Mouse (Mus musculus) forebrain, embryonic 15.5 days (tissue): Measurements from ENCODE around the gene Ing1. TPM values are rescaled to one million over a fixed set of nuclear protein-coding genes. Genes with fewer than 3 reads are reported as not detected.

Experiments used
- ATAC-seq: fragments of 200-750 bp; cut with Nextera tagmentation; replicated peaks from 2 replicates; pipeline ENCODE4 v1.8.0; 2017; ENCODE audit warnings: mild to moderate bottlenecking, moderate TSS enrichment, moderate library complexity
- H3K27ac ChIP-seq: fragments of 300-500 bp; sonication (generic); replicated peaks from 2 replicates; pipeline ENCODE4 v1.5.1; 2015; ENCODE audit warnings: mild to moderate bottlenecking, inconsistent platforms
- H3K27me3 ChIP-seq: fragments of 300-500 bp; sonication (generic); 2 replicates; pipeline ENCODE4 v1.6.1; 2015; ENCODE audit warnings: inconsistent platforms
- H3K36me3 ChIP-seq: fragments of 300-500 bp; sonication (generic); 2 replicates; pipeline ENCODE4 v1.6.1; 2015; ENCODE audit warnings: mild to moderate bottlenecking, inconsistent platforms
- H3K4me1 ChIP-seq: fragments of 300-500 bp; sonication (generic); 2 replicates; pipeline ENCODE4 v1.6.1; 2015; ENCODE audit warnings: inconsistent platforms
- H3K4me2 ChIP-seq: fragments of 300-500 bp; sonication (generic); replicated peaks from 2 replicates; pipeline ENCODE4 v1.6.1; 2015; ENCODE audit warnings: mild to moderate bottlenecking, inconsistent platforms
- H3K4me3 ChIP-seq: fragments of 300-500 bp; sonication (generic); 2 replicates; pipeline ENCODE4 v1.5.1; 2015; ENCODE audit warnings: mild to moderate bottlenecking, inconsistent platforms
- H3K9ac ChIP-seq: fragments of 300-500 bp; sonication (generic); replicated peaks from 2 replicates; pipeline ENCODE4 v1.6.1; 2015; ENCODE audit warnings: mild to moderate bottlenecking, inconsistent platforms
- H3K9me3 ChIP-seq: fragments of 300-500 bp; sonication (generic); 2 replicates; pipeline ENCODE4 v1.6.1; 2016; ENCODE audit warnings: inconsistent platforms
- WGBS: fragments of 180-500 bp; shearing (Covaris S2); methylation state at CpG from one replicate; pipeline ENCODE4 v1.1.7; 2015; ENCODE audit warnings: mixed read lengths; 5-methylcytosine and 5-hydroxymethylcytosine counted together
- polyA plus RNA-seq: library from polyadenylated mRNA; unstranded; fragments of >200 nt; fragmentation: Nextera tagmentation; extraction: Ambion mirVana; gene quantifications from 2 replicates; pipeline ENCODE4 v1.2.1, GENCODE M21; 2015

Gene Ing1
- polyA plus RNA-seq, 1 experiment from 2014 or later, result 55.5 TPM

DNA sequence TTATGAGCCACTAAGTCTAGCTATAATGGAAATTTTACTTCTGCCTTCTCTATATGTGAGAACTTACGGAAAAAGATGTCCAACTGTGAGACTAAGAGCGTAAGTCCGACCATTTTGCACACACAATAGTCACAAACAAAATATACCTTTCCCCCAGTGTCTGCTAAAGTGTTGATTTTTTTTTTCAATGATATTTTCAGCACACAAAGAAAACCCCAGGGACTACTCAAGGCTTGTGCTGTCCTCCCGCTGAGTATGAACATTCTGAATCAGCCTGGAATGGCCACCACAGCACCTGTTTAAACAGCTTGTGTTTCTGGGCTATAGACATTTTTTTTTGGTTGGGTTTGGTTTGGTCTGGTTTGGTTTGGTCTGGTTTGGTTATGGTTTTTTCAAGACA, 15.4 kb downstream of the Ing1 start:
- Histone ChIP-seq H3K27me3 (no peaks in the 10 kb centered on the region), H3K4me3 (no peak overlapping the region), H3K9ac (no peak overlapping the region), H3K9me3 (no peaks in the 10 kb centered on the region), H3K4me2 (no peak overlapping the region), H3K4me1 (no peaks in the 10 kb centered on the region), H3K36me3 (peaks cover 12% of the 10 kb centered on the region; the same call in 1 of the 2 replicates), H3K27ac (no peak overlapping the region)
- no peak for ATAC-seq
- WGBS, result 95% methylated on average over 4 of the region's 4 CpGs

GRCm38 (mm10) chr8:11571950-11572349, 16.6 kb downstream of the Ing1 start:
- H3K36me3 ChIP-seq, result peaks cover 7% of the 10 kb centered on the region; the same call in 1 of the 2 replicates
- no peak for ATAC-seq

GRCm38 (mm10) chr8:11572428-11572827, 17.1 kb downstream of the Ing1 start:
- WGBS, result 80% methylated on average over 6 of the region's 6 CpGs
- no peaks in the 10 kb centered on the region for H3K4me1 ChIP-seq
- no peak for ATAC-seq

More at GRCm38 (mm10) chr8:11571950-11572349, 16.6 kb downstream of the Ing1 start:
- H3K4me3 ChIP-seq, result no peak overlapping the region
- H3K9me3 ChIP-seq, result no peaks in the 10 kb centered on the region
- no peak overlapping the region for H3K4me2 ChIP-seq
- no peak overlapping the region for H3K27ac ChIP-seq
- H3K27me3 ChIP-seq, result no peaks in the 10 kb centered on the region
- H3K9ac ChIP-seq, result no peak overlapping the region
- no peaks in the 10 kb centered on the region for H3K4me1 ChIP-seq
- whole genome bisulfite sequencing, result 88% methylated on average over 10 of the region's 10 CpGs

GRCm38 (mm10) chr8:11574911-11575603, 19.7 kb downstream of the Ing1 start:
- WGBS, result 82% methylated on average over 9 of the region's 9 CpGs
- H3K9ac ChIP-seq, result no peak overlapping the region

More at GRCm38 (mm10) chr8:11572428-11572827, 17.1 kb downstream of the Ing1 start:
- H3K4me2 ChIP-seq, result no peak overlapping the region
- no peak overlapping the region for H3K27ac ChIP-seq
- no peaks in the 10 kb centered on the region for H3K27me3 ChIP-seq
- H3K9me3 ChIP-seq, result no peaks in the 10 kb centered on the region
- peaks cover 5% of the 10 kb centered on the region; the same call in 1 of the 2 replicates for H3K36me3 ChIP-seq
- H3K9ac ChIP-seq, result no peak overlapping the region
- H3K4me3 ChIP-seq, result no peak overlapping the region

DNA sequence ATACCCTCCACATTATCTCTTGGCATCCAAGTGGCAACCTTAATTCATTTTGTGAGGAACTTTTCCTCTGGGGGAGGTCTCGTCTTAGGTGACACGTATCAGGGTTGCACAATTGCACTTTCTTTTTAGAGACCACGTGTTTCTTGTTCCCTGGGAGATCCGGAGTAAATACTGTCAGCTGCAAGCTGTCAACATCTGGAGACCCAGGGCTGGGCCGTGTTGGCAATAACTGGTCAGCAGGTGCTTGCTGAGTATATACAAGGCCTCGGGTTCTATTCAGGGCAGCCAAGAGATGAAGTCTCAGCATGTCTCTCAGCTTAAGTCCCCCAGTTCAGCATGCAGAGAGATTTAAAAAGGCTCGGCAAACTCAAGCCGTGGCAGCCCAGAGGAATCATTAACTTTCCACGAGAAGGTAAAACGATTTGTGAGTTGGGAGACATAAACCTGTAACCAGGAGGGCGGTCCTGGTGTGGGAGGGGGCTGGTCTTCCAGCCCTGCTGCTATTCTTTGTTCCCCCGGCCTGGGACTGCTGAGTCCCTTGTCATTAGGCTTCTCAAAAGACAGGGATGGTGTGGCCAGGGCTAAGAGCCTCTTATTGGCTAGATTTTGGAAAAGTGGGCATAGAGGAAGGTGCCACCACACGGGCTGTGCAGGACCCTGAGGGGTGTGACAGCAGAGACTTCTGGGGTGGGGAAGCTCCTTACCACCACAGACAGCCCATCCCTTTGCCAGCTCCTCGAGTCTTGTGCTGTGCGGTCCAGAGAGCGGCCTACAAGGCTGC, 20.4 kb downstream of the Ing1 start:
- no peaks in the 10 kb centered on the region for H3K27me3 ChIP-seq
- H3K4me2 ChIP-seq, result no peak overlapping the region
- no peak for ATAC-seq
- WGBS, result 50% methylated on average over 16 of the region's 16 CpGs
- no peak overlapping the region for H3K27ac ChIP-seq
- H3K9me3 ChIP-seq, result no peaks in the 10 kb centered on the region
- H3K9ac ChIP-seq, result no peak overlapping the region
- no peaks in the 10 kb centered on the region for H3K4me1 ChIP-seq
- no peaks in the 10 kb centered on the region for H3K36me3 ChIP-seq
- no peak overlapping the region for H3K4me3 ChIP-seq

More at GRCm38 (mm10) chr8:11574911-11575603, 19.7 kb downstream of the Ing1 start:
- H3K36me3 ChIP-seq, result no peaks in the 10 kb centered on the region
- no peak overlapping the region for H3K27ac ChIP-seq
- H3K4me1 ChIP-seq, result no peaks in the 10 kb centered on the region
- H3K27me3 ChIP-seq, result no peaks in the 10 kb centered on the region
- H3K4me3 ChIP-seq, result no peak overlapping the region
- H3K9me3 ChIP-seq, result no peaks in the 10 kb centered on the region
- ATAC-seq, result no peak
- no peak overlapping the region for H3K4me2 ChIP-seq

- no peaks in the 10 kb centered on the region for H3K4me1 ChIP-seq
- no peak for ATAC-seq
- 92% methylated on average over 21 of the region's 21 CpGs for WGBS
- no peaks in the 10 kb centered on the region for H3K9me3 ChIP-seq
- H3K27ac ChIP-seq, result no peak overlapping the region
- H3K36me3 ChIP-seq, result no peaks in the 10 kb centered on the region
- H3K4me3 ChIP-seq, result no peak overlapping the region
- no peak overlapping the region for H3K9ac ChIP-seq
- no peaks in the 10 kb centered on the region for H3K27me3 ChIP-seq
- no peak overlapping the region for H3K4me2 ChIP-seq
Observed at GRCm38 (mm10) chr8:11585513-11586373, 30.4 kb downstream of the Ing1 start.

GRCm38 (mm10) chr8:11586374-11586745, 31.0 kb downstream of the Ing1 start:
- no peak for ATAC-seq
- Histone ChIP-seq H3K4me1 (no peaks in the 10 kb centered on the region), H3K27me3 (no peaks in the 10 kb centered on the region), H3K4me3 (no peak overlapping the region), H3K27ac (no peak overlapping the region), H3K4me2 (no peak overlapping the region), H3K9me3 (no peaks in the 10 kb centered on the region), H3K36me3 (no peaks in the 10 kb centered on the region), H3K9ac (no peak overlapping the region)
- WGBS, result 85% methylated on average over 2 of the region's 2 CpGs

DNA sequence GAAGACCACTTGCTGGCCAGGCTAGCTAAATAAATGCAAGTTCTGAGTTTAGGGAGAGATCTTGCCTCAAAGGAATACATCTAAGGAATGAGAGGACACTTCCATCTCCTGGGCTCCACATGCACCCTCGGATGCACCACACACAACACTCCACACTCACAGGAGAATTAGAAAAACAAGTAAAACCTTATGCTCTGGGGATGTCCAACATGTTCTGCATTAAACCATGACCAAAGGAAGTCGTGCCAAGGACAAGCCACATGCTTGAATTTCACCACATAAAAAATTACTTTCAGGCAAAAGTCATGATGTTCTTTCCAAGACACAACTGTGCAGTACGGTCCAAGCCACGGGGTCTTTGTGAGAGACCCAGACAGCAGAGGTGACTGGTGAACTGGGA, 36.5 kb downstream of the Ing1 start:
- Histone ChIP-seq H3K9ac (no peak overlapping the region), H3K4me1 (no peaks in the 10 kb centered on the region), H3K9me3 (no peaks in the 10 kb centered on the region), H3K27me3 (no peaks in the 10 kb centered on the region), H3K4me2 (no peak overlapping the region), H3K4me3 (no peak overlapping the region), H3K36me3 (no peaks in the 10 kb centered on the region), H3K27ac (no peak overlapping the region)
- ATAC-seq, result no peak
- WGBS, result 86% methylated on average over 4 of the region's 4 CpGs

DNA sequence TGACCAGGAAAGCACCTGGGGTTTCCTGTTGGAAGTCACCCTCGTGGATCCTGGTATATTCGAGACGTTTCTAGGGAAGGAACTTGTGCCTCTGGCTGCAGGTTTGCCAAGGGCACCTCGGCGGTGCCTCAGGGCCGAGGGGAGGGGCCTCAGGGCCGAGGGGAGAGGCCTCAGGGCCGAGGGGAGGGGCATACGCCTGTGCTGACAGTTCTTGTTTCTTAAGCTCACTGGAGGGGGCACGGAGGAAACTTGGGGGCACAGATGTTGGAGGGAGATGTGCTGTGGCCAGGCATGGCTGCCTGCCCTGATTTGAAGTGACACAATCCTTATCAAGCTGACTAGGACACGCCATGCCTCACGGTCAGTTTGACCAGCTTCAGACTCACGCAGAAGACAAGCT, 36.9 kb downstream of the Ing1 start:
- Histone ChIP-seq H3K9ac (no peak overlapping the region), H3K4me1 (no peaks in the 10 kb centered on the region), H3K9me3 (no peaks in the 10 kb centered on the region), H3K36me3 (no peaks in the 10 kb centered on the region), H3K4me2 (no peak overlapping the region), H3K27ac (no peak overlapping the region), H3K4me3 (no peak overlapping the region), H3K27me3 (no peaks in the 10 kb centered on the region)
- WGBS, result 50% methylated on average over 13 of the region's 13 CpGs
- ATAC-seq, result no peak

DNA sequence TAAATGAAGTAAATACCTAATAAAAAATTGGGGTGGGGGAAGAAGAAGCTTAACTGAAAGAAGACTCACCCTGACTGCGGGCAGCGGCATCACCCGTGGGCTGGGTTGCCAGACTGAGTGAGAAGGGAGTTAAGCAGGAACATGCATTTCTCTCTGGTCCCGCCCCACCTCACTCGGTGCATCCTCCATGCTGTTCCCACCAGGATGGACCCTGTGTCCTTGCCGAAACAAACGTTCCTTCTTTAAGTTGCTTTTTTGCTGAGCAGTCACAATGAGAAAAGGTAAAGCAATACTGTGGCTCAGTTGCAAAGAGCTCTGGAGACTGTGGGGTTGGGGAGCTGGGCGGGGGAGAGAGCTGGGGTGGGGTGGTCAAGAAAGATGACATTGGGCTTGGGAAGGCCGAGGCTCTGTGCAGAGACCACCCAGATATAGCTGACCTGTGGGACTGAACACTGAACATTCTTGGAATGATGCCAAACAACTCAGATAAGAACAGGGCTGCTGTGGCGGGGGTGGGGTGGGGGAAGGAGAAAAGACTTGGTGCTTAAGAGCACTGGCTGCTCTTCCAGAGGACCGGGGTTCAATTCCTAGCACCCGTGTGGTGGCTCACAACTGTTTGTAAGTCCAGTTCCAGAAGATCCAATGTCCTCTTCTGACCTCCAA, 38.0 kb downstream of the Ing1 start:
- Histone ChIP-seq H3K9me3 (no peaks in the 10 kb centered on the region), H3K4me1 (no peaks in the 10 kb centered on the region), H3K36me3 (no peaks in the 10 kb centered on the region), H3K4me2 (no peak overlapping the region), H3K27ac (no peak overlapping the region), H3K9ac (no peak overlapping the region), H3K4me3 (no peak overlapping the region), H3K27me3 (no peaks in the 10 kb centered on the region)
- no peak for ATAC-seq
- WGBS, result 73% methylated on average over 12 of the region's 12 CpGs

DNA sequence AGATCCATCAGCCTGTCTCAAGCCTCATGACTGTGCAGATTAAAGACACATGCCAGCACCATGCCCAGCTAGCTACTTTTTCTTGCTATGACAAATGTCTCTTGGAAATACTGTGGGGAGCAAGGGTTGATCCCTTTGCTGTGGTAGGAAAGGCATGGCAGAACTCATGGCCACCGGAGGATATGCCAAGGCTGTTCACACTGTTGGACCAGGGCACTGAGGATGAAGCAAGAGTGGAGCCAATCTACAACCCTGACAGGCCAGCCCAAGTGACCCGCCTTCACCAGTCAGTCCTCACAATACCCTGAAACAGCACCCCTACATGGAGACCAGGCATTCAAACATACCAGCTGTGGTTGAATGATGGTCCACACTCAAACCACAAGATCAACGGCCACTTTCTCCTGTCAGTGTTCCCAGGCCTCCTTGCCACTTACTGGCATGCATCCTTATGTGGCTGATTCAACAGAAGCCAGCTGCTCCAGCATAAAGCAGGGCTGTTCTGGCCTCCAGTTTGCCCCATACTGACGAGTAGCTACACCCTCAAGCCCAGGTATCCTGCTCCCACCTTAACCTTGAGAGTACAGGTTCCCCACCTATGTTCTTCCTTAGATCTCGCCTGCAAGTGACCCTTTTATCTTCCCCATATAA, 45.1 kb downstream of the Ing1 start:
- 86% methylated on average over 5 of the region's 5 CpGs for WGBS

More for the DNA sequence above, 45.1 kb downstream of the Ing1 start:
- Histone ChIP-seq H3K4me3 (no peak overlapping the region), H3K9ac (no peak overlapping the region), H3K27me3 (no peaks in the 10 kb centered on the region), H3K9me3 (no peaks in the 10 kb centered on the region), H3K36me3 (no peaks in the 10 kb centered on the region), H3K27ac (no peak overlapping the region), H3K4me1 (0 out of 2 replicates have a peak, but pooled peaks cover 4% of the 10 kb centered on the region), H3K4me2 (no peak overlapping the region)
- no peak for ATAC-seq
